Mouse (Mus musculus) hindbrain, embryonic 14.5 days (tissue): ENCODE results near the gene Coro1a. TPM values are rescaled to one million over a fixed set of nuclear protein-coding genes. Genes with fewer than 3 reads are reported as not detected.
"Not testable (repeated sequence)": the region's sequence is repeated elsewhere in the genome, so short reads cannot be mapped to it uniquely, and the experiment has no call there.

Experiments
- ATAC-seq: fragments of 200-750 bp; cut with Nextera tagmentation; 2 replicates; pipeline ENCODE4 v1.8.0; 2017; ENCODE audit warnings: moderate number of reproducible peaks, mild to moderate bottlenecking, moderate TSS enrichment, moderate library complexity; ENCODE audit not compliant: low FRiP score
- DNase-seq: peaks from one replicate; pipeline ENCODE4 v3.0.0-alpha.2; 2015; ENCODE audit warnings: low spot score
- H3K27ac ChIP-seq: fragments of 300-500 bp; sonication (generic); 2 replicates; pipeline ENCODE4 v1.5.1; 2014; ENCODE audit warnings: mild to moderate bottlenecking, moderate library complexity
- H3K27me3 ChIP-seq: fragments of 300-500 bp; sonication (generic); 2 replicates; pipeline ENCODE4 v1.6.1; 2014; ENCODE audit warnings: mild to moderate bottlenecking, low read length, mixed read lengths; ENCODE audit not compliant: control insufficient read depth, insufficient read depth
- H3K36me3 ChIP-seq: fragments of 300-500 bp; sonication (generic); replicated peaks from 2 replicates; pipeline ENCODE4 v1.6.1; 2014; ENCODE audit not compliant: control insufficient read depth, insufficient read depth
- H3K4me1 ChIP-seq: fragments of 300-500 bp; sonication (generic); replicated peaks from 2 replicates; pipeline ENCODE4 v1.6.1; 2014; ENCODE audit warnings: antibody characterized with exemption, low read length, mixed read lengths; ENCODE audit not compliant: control insufficient read depth, insufficient read depth
- H3K4me2 ChIP-seq: fragments of 300-500 bp; sonication (generic); replicated peaks from 2 replicates; pipeline ENCODE4 v1.6.1; 2014; ENCODE audit warnings: mild to moderate bottlenecking, moderate library complexity
- H3K4me3 ChIP-seq: fragments of 300-500 bp; sonication (generic); replicated peaks from 2 replicates; pipeline ENCODE4 v1.5.1; 2014; ENCODE audit warnings: mild to moderate bottlenecking, low read length
- H3K9ac ChIP-seq: fragments of 300-500 bp; sonication (generic); 2 replicates; pipeline ENCODE4 v1.6.1; 2014
- H3K9me3 ChIP-seq: fragments of 300-500 bp; sonication (generic); 2 replicates; pipeline ENCODE4 v1.6.1; 2016; ENCODE audit warnings: low read length; ENCODE audit not compliant: control insufficient read depth
- WGBS: fragments of 180-500 bp; shearing (Covaris S2); extraction: QIAGEN DNeasy Blood & Tissue Kit; methylation state at CpG from one replicate; pipeline ENCODE4 v1.1.7; 2014; 5-methylcytosine and 5-hydroxymethylcytosine counted together
- polyA plus RNA-seq: library from polyadenylated mRNA; unstranded; fragments of >200 nt; fragmentation: Nextera tagmentation; extraction: Ambion mirVana; gene quantifications from 2 replicates; pipeline ENCODE4 v1.2.1, GENCODE M21; 2014

Coro1a gene
- polyA plus RNA-seq, 1 experiment from 2014 or later: 82.2 TPM

- Histone ChIP-seq H3K27ac (0 out of 2 replicates have a peak overlapping the region, but pooled peaks have one; percentile 91), H3K9ac (peak overlapping the region; percentile 81), H3K27me3 (no peaks in the 10 kb centered on the region), H3K9me3 (no peaks in the 10 kb centered on the region), H3K4me3 (peak overlapping the region; percentile 67), H3K36me3 (peaks cover 50% of the 10 kb centered on the region), H3K4me1 (peaks cover 17% of the 10 kb centered on the region), H3K4me2 (peak overlapping the region; percentile 68)
- ATAC-seq (no peak), DNase-seq (no peak)
- 14% methylated on average over 10 of the region's 10 CpGs for WGBS
These were observed 13.0 kb downstream of the Coro1a start for GRCm38 (mm10) chr7:126694441-126695051.

- no peak for DNase-seq
- no peaks in the 10 kb centered on the region for H3K9me3 ChIP-seq
- H3K9ac ChIP-seq: no peak overlapping the region
- H3K4me3 ChIP-seq: no peak overlapping the region
- no peaks in the 10 kb centered on the region for H3K27me3 ChIP-seq
- peak overlapping the region; percentile 68 for H3K4me2 ChIP-seq
- peaks cover 43% of the 10 kb centered on the region for H3K36me3 ChIP-seq
- no peak overlapping the region for H3K27ac ChIP-seq
- peaks cover 17% of the 10 kb centered on the region for H3K4me1 ChIP-seq
- 91% methylated on average over 7 of the region's 7 CpGs for WGBS
- no peak for ATAC-seq
These were observed 13.8 kb downstream of the Coro1a start for GRCm38 (mm10) chr7:126693781-126694180.

GRCm38 (mm10) chr7:126693256-126693655, 14.3 kb downstream of the Coro1a start:
- DNase-seq (peak; percentile 89), ATAC-seq (no peak)
- no peaks in the 10 kb centered on the region for H3K27me3 ChIP-seq
- H3K4me2 ChIP-seq: peak overlapping the region; percentile 68
- no peak overlapping the region for H3K9ac ChIP-seq
- 30% methylated on average over 3 of the region's 3 CpGs for WGBS
- H3K27ac ChIP-seq: no peak overlapping the region
- peaks cover 17% of the 10 kb centered on the region for H3K4me1 ChIP-seq
- no peak overlapping the region for H3K4me3 ChIP-seq
- no peaks in the 10 kb centered on the region for H3K9me3 ChIP-seq
- peaks cover 40% of the 10 kb centered on the region for H3K36me3 ChIP-seq

- no peak overlapping the region for H3K9ac ChIP-seq
- H3K27me3 ChIP-seq: no peaks in the 10 kb centered on the region
- H3K4me3 ChIP-seq: no peak overlapping the region
- H3K9me3 ChIP-seq: no peaks in the 10 kb centered on the region
- H3K36me3 ChIP-seq: peaks cover 32% of the 10 kb centered on the region
- DNase-seq (no peak), ATAC-seq (no peak)
- no peak overlapping the region for H3K27ac ChIP-seq
- peaks cover 17% of the 10 kb centered on the region for H3K4me1 ChIP-seq
- H3K4me2 ChIP-seq: no peak overlapping the region
- 97% methylated on average over 26 of the region's 26 CpGs for WGBS
These were observed 15.2 kb downstream of the Coro1a start for GRCm38 (mm10) chr7:126692426-126692825.

GRCm38 (mm10) chr7:126691676-126692075, 15.9 kb downstream of the Coro1a start:
- H3K9me3 ChIP-seq: no peaks in the 10 kb centered on the region
- no peak overlapping the region for H3K27ac ChIP-seq
- no peaks in the 10 kb centered on the region for H3K27me3 ChIP-seq
- peaks cover 9% of the 10 kb centered on the region for H3K4me1 ChIP-seq
- no peak overlapping the region for H3K9ac ChIP-seq
- ATAC-seq (no peak), DNase-seq (no peak)
- 97% methylated on average over 4 of the region's 5 CpGs for WGBS
- H3K36me3 ChIP-seq: peaks cover 29% of the 10 kb centered on the region
- no peak overlapping the region for H3K4me3 ChIP-seq
- no peak overlapping the region for H3K4me2 ChIP-seq

GRCm38 (mm10) chr7:126690737-126691136, 16.9 kb downstream of the Coro1a start:
- DNase-seq (no peak), ATAC-seq (no peak)
- Histone ChIP-seq H3K4me3 (no peak overlapping the region), H3K27me3 (no peaks in the 10 kb centered on the region), H3K4me1 (peaks cover 6% of the 10 kb centered on the region), H3K9me3 (no peaks in the 10 kb centered on the region), H3K9ac (no peak overlapping the region), H3K36me3 (peaks cover 29% of the 10 kb centered on the region), H3K4me2 (no peak overlapping the region), H3K27ac (no peak overlapping the region)
- 89% methylated on average over 3 of the region's 3 CpGs for WGBS

GRCm38 (mm10) chr7:126689021-126689420, 18.6 kb downstream of the Coro1a start:
- Histone ChIP-seq H3K9ac (no peak overlapping the region), H3K4me1 (no peaks in the 10 kb centered on the region; the same call in 1 of the 2 replicates), H3K9me3 (no peaks in the 10 kb centered on the region), H3K4me3 (no peak overlapping the region), H3K4me2 (no peak overlapping the region), H3K27ac (no peak overlapping the region), H3K36me3 (peaks cover 29% of the 10 kb centered on the region), H3K27me3 (no peaks in the 10 kb centered on the region)
- no peak for DNase-seq
- ATAC-seq: no peak
- WGBS: 93% methylated on average over 3 of the region's 3 CpGs

- not testable (repeated sequence) for DNase-seq, ATAC-seq, H3K9ac ChIP-seq, H3K4me1 ChIP-seq, H3K27me3 ChIP-seq, H3K9me3 ChIP-seq, H3K27ac ChIP-seq, H3K4me2 ChIP-seq, H3K4me3 ChIP-seq
- WGBS: 74% methylated on average over 4 of the region's 4 CpGs
- H3K36me3 ChIP-seq: peaks cover 29% of the 10 kb centered on the region
These were observed 19.4 kb downstream of the Coro1a start for GRCm38 (mm10) chr7:126688156-126688555.

GRCm38 (mm10) chr7:126681221-126681620, 26.4 kb downstream of the Coro1a start:
- Histone ChIP-seq H3K4me3 (no peak overlapping the region), H3K9ac (no peak overlapping the region), H3K27me3 (no peaks in the 10 kb centered on the region), H3K4me1 (no peaks in the 10 kb centered on the region), H3K4me2 (no peak overlapping the region), H3K9me3 (no peaks in the 10 kb centered on the region), H3K27ac (no peak overlapping the region), H3K36me3 (no peaks in the 10 kb centered on the region)
- 93% methylated on average over 5 of the region's 5 CpGs for WGBS
- DNase-seq: no peak
- ATAC-seq: no peak

GRCm38 (mm10) chr7:126679683-126680082, 27.9 kb downstream of the Coro1a start:
- Histone ChIP-seq H3K9ac (no peak overlapping the region), H3K27ac (no peak overlapping the region), H3K9me3 (no peaks in the 10 kb centered on the region), H3K4me2 (no peak overlapping the region), H3K4me3 (no peak overlapping the region), H3K4me1 (no peaks in the 10 kb centered on the region), H3K27me3 (no peaks in the 10 kb centered on the region), H3K36me3 (0 out of 2 replicates have a peak, but pooled peaks cover 9% of the 10 kb centered on the region)
- 95% methylated on average over 5 of the region's 5 CpGs for WGBS
- ATAC-seq (no peak), DNase-seq (no peak)
